Mouse (Mus musculus): ENCODE results near the gene Clpx.

The Clpx gene

GRCm38 (mm10) chr9:65346476-65347111, 52.5 kb downstream of the Clpx start:
- DNase-seq (ENCODE audit: low read depth, low spot score): peak; percentile 39

- peak; percentile 62 for DNase-seq (ENCODE audit: low read depth, low spot score)
These were observed 53.2 kb downstream of the Clpx start for GRCm38 (mm10) chr9:65347112-65347850.

GRCm38 (mm10) chr9:65353251-65353650, 59.2 kb downstream of the Clpx start:
- no peak for DNase-seq (ENCODE audit: low read depth, low spot score)

GRCm38 (mm10) chr9:65356561-65356960, 62.5 kb downstream of the Clpx start:
- no peak for DNase-seq (ENCODE audit: low read depth, low spot score)

GRCm38 (mm10) chr9:65356971-65357370, 62.9 kb downstream of the Clpx start:
- DNase-seq (ENCODE audit: low read depth, low spot score): no peak

- no peak for DNase-seq (ENCODE audit: low read depth, low spot score)
These were observed 65.0 kb downstream of the Clpx start for GRCm38 (mm10) chr9:65358956-65359480.

GRCm38 (mm10) chr9:65360641-65361448, 66.8 kb downstream of the Clpx start, which contains the start of gene Ubap1l:
Gene Ubap1l (plus strand): TSS chr9:65361041.
- no peak for DNase-seq (ENCODE audit: low read depth, low spot score)

- no peak for DNase-seq (ENCODE audit: low read depth, low spot score)
These were observed 69.6 kb downstream of the Clpx start for GRCm38 (mm10) chr9:65363684-65364083.

- DNase-seq (ENCODE audit: low read depth, low spot score): no peak
These were observed 71.7 kb downstream of the Clpx start for GRCm38 (mm10) chr9:65365721-65366120.

- no peak for DNase-seq (ENCODE audit: low read depth, low spot score)
These were observed 77.7 kb downstream of the Clpx start for GRCm38 (mm10) chr9:65371756-65372155.

GRCm38 (mm10) chr9:65372449-65372848, 78.4 kb downstream of the Clpx start:
- peak; percentile 63 for DNase-seq (ENCODE audit: low read depth, low spot score)

GRCm38 (mm10) chr9:65374468-65375162, 80.6 kb downstream of the Clpx start:
- DNase-seq (ENCODE audit: low read depth, low spot score): no peak

- DNase-seq (ENCODE audit: low read depth, low spot score): no peak
These were observed 81.3 kb downstream of the Clpx start for GRCm38 (mm10) chr9:65375163-65375934.
